Mouse (Mus musculus) forebrain, embryonic 13.5 days (tissue): Measurements from ENCODE around the gene Mdfic. TPM values are rescaled to one million over a fixed set of nuclear protein-coding genes. Genes with fewer than 3 reads are reported as not detected.

Source experiments
- ATAC-seq: fragments of 200-750 bp; cut with Nextera tagmentation; 2 replicates; pipeline ENCODE4 v1.8.0; 2017
- H3K27ac ChIP-seq: fragments of 300-500 bp; sonication (generic); 2 replicates; pipeline ENCODE4 v1.5.1; 2015; ENCODE audit warnings: inconsistent platforms, mild to moderate bottlenecking, moderate library complexity
- H3K27me3 ChIP-seq: fragments of 300-500 bp; sonication (generic); 2 replicates; pipeline ENCODE4 v1.6.1; 2015; ENCODE audit warnings: mild to moderate bottlenecking, inconsistent platforms
- H3K36me3 ChIP-seq: fragments of 300-500 bp; sonication (generic); 2 replicates; pipeline ENCODE4 v1.6.1; 2015; ENCODE audit warnings: mild to moderate bottlenecking, inconsistent platforms; ENCODE audit not compliant: poor library complexity, severe bottlenecking
- H3K4me1 ChIP-seq: fragments of 300-500 bp; sonication (generic); 2 replicates; pipeline ENCODE4 v1.6.1; 2015; ENCODE audit warnings: inconsistent platforms
- H3K4me2 ChIP-seq: fragments of 300-500 bp; sonication (generic); 2 replicates; pipeline ENCODE4 v1.6.1; 2015; ENCODE audit warnings: inconsistent platforms, mild to moderate bottlenecking, moderate library complexity
- H3K4me3 ChIP-seq: fragments of 300-500 bp; sonication (generic); 2 replicates; pipeline ENCODE4 v1.5.1; 2015; ENCODE audit warnings: mild to moderate bottlenecking, inconsistent platforms
- H3K9ac ChIP-seq: fragments of 300-500 bp; sonication (generic); 2 replicates; pipeline ENCODE4 v1.6.1; 2015; ENCODE audit warnings: mild to moderate bottlenecking, inconsistent platforms
- H3K9me3 ChIP-seq: fragments of 300-500 bp; sonication (generic); replicated peaks from 2 replicates; pipeline ENCODE4 v1.6.1; 2016; ENCODE audit warnings: inconsistent platforms
- WGBS: fragments of 180-500 bp; shearing (Covaris S2); methylation state at CpG from one replicate; pipeline ENCODE4 v1.1.7; 2015; 5-methylcytosine and 5-hydroxymethylcytosine counted together
- polyA plus RNA-seq: library from polyadenylated mRNA; unstranded; fragments of >200 nt; fragmentation: Nextera tagmentation; extraction: Ambion mirVana; gene quantifications from 2 replicates; pipeline ENCODE4 v1.2.1, GENCODE M21; 2015

The Mdfic gene
- polyA plus RNA-seq, 1 experiment from 2014 or later = 1.7 TPM

DNA sequence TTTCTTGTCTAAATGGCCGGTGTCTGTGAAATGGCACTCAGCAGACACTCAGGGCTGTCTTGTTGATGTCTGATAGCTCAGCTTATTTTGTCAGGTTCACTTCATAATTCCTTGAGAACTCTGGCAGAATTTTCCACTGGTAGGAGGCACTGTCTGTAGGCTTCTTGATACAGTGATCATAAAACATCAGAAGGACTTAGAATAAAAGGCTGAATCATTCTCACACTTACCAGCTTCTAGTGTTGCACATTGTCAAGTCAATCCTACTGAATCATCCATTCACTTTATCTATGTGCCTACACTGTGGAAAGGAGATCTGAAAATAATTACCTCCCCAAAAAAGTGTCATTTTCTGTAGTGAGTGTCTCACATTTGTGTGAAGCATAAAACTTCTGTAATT lies 110.2 kb downstream of the Mdfic start:
- Histone ChIP-seq H3K9ac (no peak overlapping the region), H3K4me3 (no peak overlapping the region), H3K27ac (no peak overlapping the region), H3K27me3 (no peaks in the 10 kb centered on the region), H3K9me3 (no peaks in the 10 kb centered on the region), H3K4me1 (no peaks in the 10 kb centered on the region), H3K36me3 (no peaks in the 10 kb centered on the region), H3K4me2 (no peak overlapping the region)
- WGBS = 89% methylated on average over 1 of the region's 1 CpGs
- ATAC-seq = no peak

DNA sequence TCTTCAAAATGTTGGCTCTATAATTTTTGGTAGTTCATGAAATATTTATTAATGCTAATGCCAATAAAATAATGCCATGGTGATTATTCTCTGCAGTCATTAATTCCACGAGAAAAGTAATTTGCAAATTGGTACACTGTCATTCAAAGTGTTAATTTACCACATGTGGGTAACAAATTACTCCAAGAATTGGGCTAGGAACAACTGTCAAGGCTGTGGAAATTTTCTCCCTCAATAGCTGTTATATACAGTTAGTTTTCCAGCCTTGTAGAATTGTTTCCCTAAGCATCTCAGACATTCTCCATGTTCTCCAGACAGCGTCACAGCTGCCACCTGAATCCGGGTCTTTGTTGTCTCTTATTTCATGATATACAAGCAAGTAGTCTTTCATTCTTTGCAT lies 117.2 kb downstream of the Mdfic start:
- no peaks in the 10 kb centered on the region for H3K27me3 ChIP-seq
- H3K4me1 ChIP-seq = 0 out of 2 replicates have a peak, but pooled peaks cover 2% of the 10 kb centered on the region
- H3K27ac ChIP-seq = no peak overlapping the region
- no peak overlapping the region for H3K9ac ChIP-seq
- H3K9me3 ChIP-seq = no peaks in the 10 kb centered on the region
- no peak overlapping the region for H3K4me2 ChIP-seq
- 75% methylated on average over 3 of the region's 3 CpGs for WGBS
- no peaks in the 10 kb centered on the region for H3K36me3 ChIP-seq
- no peak overlapping the region for H3K4me3 ChIP-seq
- peak; percentile 59; the same call in 1 of the 2 replicates for ATAC-seq

DNA sequence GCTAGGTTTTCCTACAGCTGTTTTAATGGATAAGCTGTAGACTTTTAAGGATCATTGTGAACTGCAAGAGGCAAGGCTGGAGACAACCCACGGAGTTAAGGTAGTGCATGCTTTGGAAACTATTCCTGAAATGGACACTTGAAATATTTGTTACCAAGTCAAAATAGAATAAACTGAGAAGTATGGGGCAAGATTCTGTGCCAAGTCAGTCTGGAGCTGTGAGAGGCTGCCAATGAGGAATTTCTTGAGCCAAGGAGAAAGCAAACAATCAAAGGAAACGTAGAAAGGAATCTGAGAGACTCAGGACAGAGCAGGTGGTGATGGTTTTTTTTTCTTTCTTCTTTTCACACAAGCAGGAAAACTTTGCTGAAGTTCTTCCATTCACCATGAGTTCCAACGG lies 119.4 kb downstream of the Mdfic start:
- no peaks in the 10 kb centered on the region for H3K36me3 ChIP-seq
- no peak overlapping the region for H3K4me3 ChIP-seq
- ATAC-seq = no peak
- WGBS = 84% methylated on average over 3 of the region's 3 CpGs
- no peaks in the 10 kb centered on the region for H3K27me3 ChIP-seq
- no peak overlapping the region for H3K27ac ChIP-seq
- no peak overlapping the region for H3K9ac ChIP-seq
- no peak overlapping the region for H3K4me2 ChIP-seq
- H3K4me1 ChIP-seq = 0 out of 2 replicates have a peak, but pooled peaks cover 2% of the 10 kb centered on the region
- no peaks in the 10 kb centered on the region for H3K9me3 ChIP-seq

DNA sequence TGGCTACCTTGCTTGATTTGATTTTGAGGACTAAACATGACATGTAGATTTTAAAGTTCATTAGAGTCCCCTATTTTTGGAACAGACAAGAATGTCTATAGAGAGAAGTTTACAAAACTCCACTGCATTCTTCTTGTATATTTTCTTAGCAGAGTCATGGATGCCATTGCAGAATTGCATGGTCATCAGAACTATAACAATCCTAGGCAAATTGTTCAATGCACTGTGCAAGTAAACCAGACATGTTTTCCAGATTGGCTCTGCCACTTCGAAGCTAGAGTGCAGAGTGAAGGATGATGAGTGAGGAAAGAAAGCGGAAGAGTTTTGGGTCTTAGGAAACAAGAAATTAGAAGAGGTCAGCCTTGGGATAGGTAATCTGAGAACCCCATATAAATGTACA lies 120.0 kb downstream of the Mdfic start:
- 88% methylated on average over 2 of the region's 2 CpGs for WGBS
- no peaks in the 10 kb centered on the region for H3K36me3 ChIP-seq
- H3K27me3 ChIP-seq = no peaks in the 10 kb centered on the region

DNA sequence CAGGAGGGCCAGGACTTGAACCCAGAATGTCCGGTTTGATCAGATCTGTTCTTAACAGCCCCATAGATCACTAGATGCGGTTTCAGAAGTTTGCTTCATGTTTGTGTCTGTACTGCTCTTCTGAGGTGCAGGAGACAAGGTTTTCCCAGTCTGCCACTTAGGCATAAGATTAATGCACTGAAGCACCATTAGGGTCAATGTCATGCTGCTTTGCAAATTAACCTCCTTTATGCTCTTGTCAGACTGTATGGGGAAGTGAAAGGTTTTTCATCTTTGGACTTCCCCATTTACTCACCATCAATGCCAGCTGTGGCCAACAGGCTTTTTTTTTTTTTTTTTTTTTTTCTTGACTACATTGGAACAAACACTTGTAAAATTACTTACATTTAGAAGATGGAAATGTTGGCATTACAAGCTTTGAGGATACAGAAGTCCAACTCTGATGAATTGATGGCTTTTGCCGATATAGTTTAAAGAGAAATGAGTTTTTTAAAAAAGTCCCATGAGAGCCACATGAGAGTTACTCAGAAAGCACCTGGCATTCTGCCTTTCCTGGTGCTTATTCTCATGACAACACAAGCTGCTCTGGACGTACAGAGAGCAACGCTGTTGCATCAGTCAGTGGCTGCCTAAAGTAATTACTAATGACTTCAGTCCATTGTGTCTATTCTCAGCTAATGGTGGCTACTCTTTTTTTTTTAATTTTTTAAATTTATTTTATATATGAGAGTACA lies 121.2 kb downstream of the Mdfic start:
- H3K4me1 ChIP-seq = 0 out of 2 replicates have a peak, but pooled peaks cover 2% of the 10 kb centered on the region
- H3K27ac ChIP-seq = no peak overlapping the region
- H3K9ac ChIP-seq = no peak overlapping the region
- H3K9me3 ChIP-seq = no peaks in the 10 kb centered on the region
- no peaks in the 10 kb centered on the region for H3K36me3 ChIP-seq
- H3K4me2 ChIP-seq = no peak overlapping the region
- no peaks in the 10 kb centered on the region for H3K27me3 ChIP-seq
- 73% methylated on average over 5 of the region's 5 CpGs for WGBS
- no peak overlapping the region for H3K4me3 ChIP-seq
- peak; percentile 10; the same call in 1 of the 2 replicates for ATAC-seq

More for the DNA sequence above, 120.0 kb downstream of the Mdfic start:
- ATAC-seq = no peak
- H3K4me1 ChIP-seq = 0 out of 2 replicates have a peak, but pooled peaks cover 2% of the 10 kb centered on the region
- H3K9me3 ChIP-seq = no peaks in the 10 kb centered on the region
- no peak overlapping the region for H3K9ac ChIP-seq
- H3K4me2 ChIP-seq = no peak overlapping the region
- H3K4me3 ChIP-seq = no peak overlapping the region
- no peak overlapping the region for H3K27ac ChIP-seq

DNA sequence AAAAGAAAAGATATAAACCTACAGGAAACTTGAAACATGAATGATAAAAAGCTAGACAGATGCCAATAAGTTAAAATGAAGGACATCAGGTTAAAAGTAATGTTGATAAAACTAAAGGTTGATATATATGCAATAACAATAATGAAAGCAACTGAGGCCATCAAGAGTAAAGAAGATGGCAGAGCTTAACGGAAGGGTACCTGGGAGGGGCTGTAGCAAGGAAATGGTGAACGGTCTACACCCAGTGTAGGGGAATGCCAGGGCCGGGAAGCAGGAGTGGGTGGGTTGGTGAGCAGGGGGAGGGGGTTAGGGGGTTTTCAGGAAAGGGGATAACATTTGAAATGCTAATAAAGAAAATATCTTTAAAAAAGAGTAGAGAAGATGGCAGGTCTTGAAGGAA lies 122.8 kb downstream of the Mdfic start:
- Histone ChIP-seq H3K9ac (no peak overlapping the region), H3K36me3 (no peaks in the 10 kb centered on the region), H3K4me3 (no peak overlapping the region), H3K27me3 (no peaks in the 10 kb centered on the region), H3K27ac (no peak overlapping the region), H3K4me2 (no peak overlapping the region), H3K9me3 (no peaks in the 10 kb centered on the region), H3K4me1 (no peaks in the 10 kb centered on the region)
- WGBS = 90% methylated on average over 3 of the region's 3 CpGs
- no peak for ATAC-seq

DNA sequence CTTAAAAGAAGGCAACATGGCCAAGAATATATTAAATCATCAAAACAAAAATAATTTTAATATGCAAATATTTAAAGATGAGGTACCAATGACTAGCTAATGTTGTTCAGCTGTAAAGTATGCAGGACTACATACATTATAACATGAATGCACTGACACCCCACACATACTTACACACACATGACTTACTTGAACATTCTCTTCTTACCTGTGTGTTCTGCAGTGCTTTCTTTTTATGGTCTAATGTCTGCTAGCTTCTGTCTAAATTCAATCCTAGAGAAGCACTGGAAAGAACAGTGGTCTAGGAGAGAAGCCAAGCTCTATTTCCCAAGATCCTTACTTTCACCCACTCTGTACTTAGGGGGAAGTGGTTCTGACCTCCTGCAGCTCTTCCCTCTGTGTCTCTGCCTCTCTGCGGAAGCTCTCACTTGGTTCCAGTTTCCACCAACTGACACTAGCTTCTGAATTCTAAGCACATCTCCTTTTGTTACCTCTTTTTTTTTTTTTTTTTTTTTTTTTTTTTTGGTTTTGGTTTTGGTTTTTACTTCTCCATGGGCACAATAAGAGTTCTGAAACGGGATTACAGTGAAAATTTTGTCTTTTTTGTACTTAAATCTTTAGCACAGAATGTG lies 125.4 kb downstream of the Mdfic start:
- WGBS = 70% methylated on average over 2 of the region's 2 CpGs
- no peaks in the 10 kb centered on the region for H3K4me1 ChIP-seq
- ATAC-seq = no peak

More for the DNA sequence above, 125.4 kb downstream of the Mdfic start:
- no peak overlapping the region for H3K4me3 ChIP-seq
- H3K36me3 ChIP-seq = no peaks in the 10 kb centered on the region
- no peaks in the 10 kb centered on the region for H3K9me3 ChIP-seq
- no peak overlapping the region for H3K27ac ChIP-seq
- H3K9ac ChIP-seq = no peak overlapping the region
- H3K4me2 ChIP-seq = no peak overlapping the region
- no peaks in the 10 kb centered on the region for H3K27me3 ChIP-seq
